8 mouse cellular contexts compared by ENCODE assay signal in genomic region chr6:4904055-4904450, GRCm38 (mm10). TPM values are rescaled to one million over a fixed set of nuclear protein-coding genes. Genes with fewer than 3 reads are reported as not detected.
DNase-seq lines count a peak whose midpoint lies in the region; ATAC-seq and TF ChIP-seq lines count a peak whose summit lies in the region.

No protein-coding gene starts in this region.

- H3K4me2 ChIP-seq in forebrain, embryonic 13.5 days: peak overlapping the region; percentile 75
- peak overlapping the region; percentile 72 for H3K4me2 ChIP-seq in intestine, embryonic 15.5 days (replicated peaks)
- peak overlapping the region; percentile 88 for H3K4me2 ChIP-seq in liver, embryonic 12.5 days

- H3K36me3 ChIP-seq in erythroblast, embryonic 14.5 days (ENCODE audit: control insufficient read depth): no peaks in the 10 kb centered on the region
- H3K36me3 ChIP-seq in forebrain, embryonic 13.5 days (ENCODE audit: poor library complexity, severe bottlenecking): peaks cover 5% of the 10 kb centered on the region; the same call in 1 of the 2 replicates
- no peaks in the 10 kb centered on the region for H3K36me3 ChIP-seq in intestine, embryonic 15.5 days
- H3K36me3 ChIP-seq in liver, embryonic 12.5 days: 0 out of 2 replicates have a peak, but pooled peaks cover 2% of the 10 kb centered on the region

- no peaks in the 10 kb centered on the region for H3K9me3 ChIP-seq in erythroblast, embryonic 14.5 days (ENCODE audit: control insufficient read depth, low read length)
- H3K9me3 ChIP-seq in forebrain, embryonic 13.5 days (replicated peaks): no peaks in the 10 kb centered on the region
- no peaks in the 10 kb centered on the region for H3K9me3 ChIP-seq in intestine, embryonic 15.5 days
- H3K9me3 ChIP-seq in liver, embryonic 12.5 days (replicated peaks): no peaks in the 10 kb centered on the region

- H3K27ac ChIP-seq in forebrain, embryonic 13.5 days: peak overlapping the region; percentile 95
- peak overlapping the region; percentile 71; the same call in 1 of the 2 replicates for H3K27ac ChIP-seq in intestine, embryonic 15.5 days
- H3K27ac ChIP-seq in liver, embryonic 12.5 days: peak overlapping the region; percentile 80
- no peak overlapping the region for H3K27ac ChIP-seq in olfactory bulb, adult 2 months (ENCODE audit: insufficient read depth, low read depth, low read length)

- DNase-seq in adrenal gland, adult 8-10 months: peak; percentile 20
- DNase-seq in frontal cortex, adult 2 months (ENCODE audit: extremely low spot score in 1 of 2, low spot score in 1 of 2): no peak

- WGBS in forebrain, embryonic 13.5 days: 4% methylated on average over 9 of the region's 9 CpGs
- 4% methylated on average over 9 of the region's 9 CpGs for WGBS in intestine, embryonic 15.5 days
- 14% methylated on average over 9 of the region's 9 CpGs for WGBS in liver, embryonic 12.5 days (ENCODE audit: insufficient replicate concordance)
- WGBS in olfactory bulb, adult 2 months: 6% methylated on average over 9 of the region's 9 CpGs

- peaks cover 11% of the 10 kb centered on the region for H3K4me1 ChIP-seq in erythroblast, embryonic 14.5 days (ENCODE audit: control insufficient read depth)
- peaks cover 46% of the 10 kb centered on the region for H3K4me1 ChIP-seq in forebrain, embryonic 13.5 days
- H3K4me1 ChIP-seq in intestine, embryonic 15.5 days (replicated peaks): peaks cover 4% of the 10 kb centered on the region; the same call in 1 of the 2 replicates
- peaks cover 9% of the 10 kb centered on the region; the same call in 1 of the 2 replicates for H3K4me1 ChIP-seq in liver, embryonic 12.5 days
- peaks cover 16% of the 10 kb centered on the region for H3K4me1 ChIP-seq in olfactory bulb, adult 2 months (ENCODE audit: control insufficient read depth, insufficient read depth, low read length)

- no peak for TF ChIP-seq POLR2A in olfactory bulb, adult 2 months (IDR thresholded peaks at IDR 0.05; ENCODE audit: insufficient read depth, low read depth, low read length)

- H3K27me3 ChIP-seq in erythroblast, embryonic 14.5 days (ENCODE audit: control insufficient read depth): peaks cover 3% of the 10 kb centered on the region
- no peaks in the 10 kb centered on the region for H3K27me3 ChIP-seq in forebrain, embryonic 13.5 days
- no peaks in the 10 kb centered on the region for H3K27me3 ChIP-seq in intestine, embryonic 15.5 days (replicated peaks)
- H3K27me3 ChIP-seq in liver, embryonic 12.5 days (replicated peaks): peaks cover 7% of the 10 kb centered on the region; the same call in 1 of the 2 replicates

- ATAC-seq in erythroblast, adult 5-6 weeks (replicated peaks; ENCODE audit: low FRiP score, poor library complexity, severe bottlenecking): no peak
- peak; percentile 52 for ATAC-seq in forebrain, embryonic 13.5 days
- ATAC-seq in intestine, embryonic 15.5 days: peak; percentile 19
- ATAC-seq in liver, embryonic 12.5 days: no peak

- peak overlapping the region; percentile 92 for H3K9ac ChIP-seq in forebrain, embryonic 13.5 days
- peak overlapping the region; percentile 84 for H3K9ac ChIP-seq in intestine, embryonic 15.5 days
- H3K9ac ChIP-seq in liver, embryonic 12.5 days: peak overlapping the region; percentile 76

- H3K4me3 ChIP-seq in erythroblast, embryonic 14.5 days (replicated peaks): peak overlapping the region; percentile 69
- H3K4me3 ChIP-seq in forebrain, embryonic 13.5 days: peak overlapping the region; percentile 82
- peak overlapping the region; percentile 63 for H3K4me3 ChIP-seq in intestine, embryonic 15.5 days (replicated peaks)
- peak overlapping the region; percentile 70 for H3K4me3 ChIP-seq in liver, embryonic 12.5 days
- peak overlapping the region; percentile 63 for H3K4me3 ChIP-seq in olfactory bulb, adult 2 months (ENCODE audit: insufficient read depth, low read depth, low read length)

- no peak for TF ChIP-seq CTCF in olfactory bulb, adult 2 months (IDR thresholded peaks at IDR 0.05; ENCODE audit: insufficient read depth, low read depth, low read length)

RNA-seq across cellular contexts. Expression of gene Ppp1r9a, which starts 1.3 kb away (rescaled TPM):
- 0.02 TPM in 2 replicates for polyA plus RNA-seq in erythroblast, embryonic 14.5 days (2012)
- 0.21 and 0.38 TPM in 2 replicates for total RNA-seq in erythroblast, adult 5-6 weeks (2015; ENCODE audit: low replicate concordance)
- total RNA-seq in erythroblast, adult 5-6 weeks (2017; ENCODE audit: low replicate concordance): 0.70 and 4.0 TPM in 2 replicates
- 10 to 100 TPM; 51.4 to 80.7 (median 59.5) TPM for total RNA-seq in adrenal gland, adult 8-10 months (2022)
- 32.2 and 36.0 TPM in 2 replicates for polyA plus RNA-seq in forebrain, embryonic 13.5 days (2015; fragmentation: Nextera tagmentation; extraction: Ambion mirVana)
- 12.0 and 13.0 TPM in 2 replicates for polyA plus RNA-seq in intestine, embryonic 15.5 days (2015; fragmentation: Nextera tagmentation; extraction: Ambion mirVana)
- polyA plus RNA-seq in liver, embryonic 12.5 days (2016; fragmentation: Nextera tagmentation; extraction: Ambion mirVana): 7.7 and 9.1 TPM in 2 replicates
- polyA plus RNA-seq in olfactory bulb, adult 2 months (2012; ENCODE audit: insufficient read depth, insufficient read length, low replicate concordance, missing spikeins): 308 TPM in 1 of 2 replicates, not detected in the other
- 52.0 TPM in 2 replicates for polyA plus RNA-seq in frontal cortex, adult 2 months (2012; rRNA removed)

Comparison
In these comparisons a context has a peak if more than half of its experiments do, and no peak if none do; other contexts are left out.
1. ATAC-seq: peak in forebrain, embryonic 13.5 days (single experiment) and intestine, embryonic 15.5 days (single experiment); none in erythroblast, adult 5-6 weeks (single experiment) and liver, embryonic 12.5 days (single experiment).
2. Peak in every context shown above with its lines, with median percentiles within 50 percentile points of each other: H3K4me3 ChIP-seq, H3K4me2 ChIP-seq and H3K9ac ChIP-seq.